8 mouse cellular contexts compared by ENCODE assay signal in the genomic region with DNA sequence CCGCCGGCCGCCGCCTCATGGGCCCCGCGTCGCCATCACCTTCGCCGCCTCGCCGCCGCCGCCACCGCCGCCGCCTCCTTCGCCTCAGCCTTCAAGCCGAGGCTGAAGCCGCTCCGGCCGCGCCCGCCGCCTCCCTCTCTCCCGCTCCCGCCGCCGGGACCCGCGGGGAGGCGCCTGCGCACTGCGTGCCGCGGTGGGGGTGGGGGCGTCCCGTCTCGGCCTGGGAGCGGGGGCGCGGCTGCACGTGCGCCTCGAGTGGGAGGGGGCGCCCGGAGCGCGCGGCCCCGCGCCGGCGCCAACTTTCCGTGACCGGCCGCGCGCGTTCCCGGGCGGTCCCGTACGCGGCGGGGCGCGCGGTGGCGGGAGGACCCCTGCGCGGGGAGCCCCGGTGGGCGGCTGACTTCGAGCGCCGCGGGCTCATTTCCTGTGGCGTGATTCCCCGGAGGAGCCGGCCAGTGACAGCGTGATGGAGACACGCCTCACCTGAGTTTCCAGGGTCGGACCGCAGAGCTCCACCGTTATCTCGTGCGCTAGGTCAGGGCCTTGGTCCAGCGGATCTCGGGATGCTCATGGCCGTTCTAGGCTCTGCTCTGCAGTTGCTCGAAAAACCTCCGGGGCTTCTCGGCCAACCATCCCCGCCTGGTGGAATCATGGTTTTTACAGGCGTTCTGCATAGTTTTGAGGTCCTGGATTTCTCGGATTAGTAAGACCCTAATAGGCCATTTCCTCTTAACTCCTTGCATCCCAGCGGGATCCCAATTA. TPM values are rescaled to one million over a fixed set of nuclear protein-coding genes. Genes with fewer than 3 reads are reported as not detected.
DNase-seq lines count a peak whose midpoint lies in the region; ATAC-seq and TF ChIP-seq lines count a peak whose summit lies in the region.

A gene (minus strand): TSS at position 680 of the 762 bp plus-strand sequence.

- peaks cover 20% of the 10 kb centered on the region for H3K27me3 ChIP-seq in spleen, adult 2 months (ENCODE audit: control insufficient read depth, insufficient read depth, low read length)
- peaks cover 61% of the 10 kb centered on the region for H3K27me3 ChIP-seq in liver, embryonic 14.5 days (ENCODE audit: control insufficient read depth, insufficient read depth, low read length)
- H3K27me3 ChIP-seq in neural tube, embryonic 15.5 days (replicated peaks): 0 out of 2 replicates have a peak, but pooled peaks cover 4% of the 10 kb centered on the region

- H3K9me3 ChIP-seq in liver, embryonic 14.5 days (ENCODE audit: control insufficient read depth, low read length): no peaks in the 10 kb centered on the region
- no peaks in the 10 kb centered on the region for H3K9me3 ChIP-seq in neural tube, embryonic 15.5 days (replicated peaks)

- H3K4me2 ChIP-seq in liver, embryonic 14.5 days (ENCODE audit: low read depth): peak within 1 kb of the TSS; percentile 57
- peak within 1 kb of the TSS; percentile 93 for H3K4me2 ChIP-seq in neural tube, embryonic 15.5 days

- TF ChIP-seq POLR2A in spleen, adult 2 months (IDR thresholded peaks at IDR 0.05; ENCODE audit: low read depth, low read length): no peak

- 1% methylated on average over 91 of the region's 97 CpGs for WGBS in spleen, adult 2 months
- WGBS in liver, embryonic 14.5 days (ENCODE audit: insufficient replicate concordance): under 1% methylated on average over 64 of the region's 97 CpGs
- under 1% methylated on average over 71 of the region's 97 CpGs for WGBS in neural tube, embryonic 15.5 days

- no peak for ATAC-seq in liver, embryonic 14.5 days (ENCODE audit: insufficient read depth)
- peak; percentile 88 for ATAC-seq in neural tube, embryonic 15.5 days (ENCODE audit: low FRiP score)

- no peak for DNase-seq in spleen, adult 2 months (ENCODE audit: low read depth in 1 of 2, low spot score in 2 of 2)
- no peak for DNase-seq in spleen, postnatal 14 days (ENCODE audit: low spot score in 2 of 2)
- peak; percentile 55 for DNase-seq in embryo, embryonic 11.5 days (ENCODE audit: low read depth, low spot score)
- peak; percentile 70 to 80 for DNase-seq in heart, adult 18-20 months
- DNase-seq in kidney, adult 11 months: peak; percentile 26
- no peak for DNase-seq in liver, embryonic 14.5 days (ENCODE audit: low read depth in 3 of 3, low spot score in 3 of 3)
- peak; percentile 57 for DNase-seq in urinary bladder, postnatal 25 days (ENCODE audit: low spot score)

- no peak within 1 kb of the TSS for H3K27ac ChIP-seq in spleen, adult 2 months (ENCODE audit: insufficient read depth, low read length)
- no peak within 1 kb of the TSS for H3K27ac ChIP-seq in liver, embryonic 14.5 days
- peak within 1 kb of the TSS; percentile 92 for H3K27ac ChIP-seq in neural tube, embryonic 15.5 days (replicated peaks)

- TF ChIP-seq CTCF in spleen, adult 2 months (IDR thresholded peaks at IDR 0.05; ENCODE audit: extremely low read depth, insufficient read depth, insufficient read length, insufficient replicate concordance): no peak
- TF ChIP-seq CTCF in liver, embryonic 14.5 days (IDR thresholded peaks at IDR 0.05; ENCODE audit: low read depth): no peak

- H3K36me3 ChIP-seq in spleen, adult 2 months (ENCODE audit: control insufficient read depth, insufficient read depth, low read length): no peaks in the 10 kb centered on the region
- no peaks in the 10 kb centered on the region for H3K36me3 ChIP-seq in liver, embryonic 14.5 days (replicated peaks; ENCODE audit: control insufficient read depth, insufficient read depth, low read depth)
- no peaks in the 10 kb centered on the region for H3K36me3 ChIP-seq in neural tube, embryonic 15.5 days

- no peak for TF ChIP-seq EP300 in liver, embryonic 14.5 days (IDR thresholded peaks at IDR 0.05; ENCODE audit: low read depth)

- H3K4me3 ChIP-seq in spleen, adult 2 months (ENCODE audit: extremely low read depth, insufficient read depth, insufficient read length): peak within 1 kb of the TSS; percentile 42; the same call in 1 of the 2 replicates
- peak within 1 kb of the TSS; percentile 21 to 44; a peak in 3 of 4 replicates for H3K4me3 ChIP-seq in liver, embryonic 14.5 days (ENCODE audit: insufficient read depth in 1 of 2, low read depth in 2 of 2, low read length in 2 of 2)
- peak within 1 kb of the TSS; percentile 82 for H3K4me3 ChIP-seq in neural tube, embryonic 15.5 days (replicated peaks)

- H3K4me1 ChIP-seq in spleen, adult 2 months (ENCODE audit: control insufficient read depth, insufficient read depth, insufficient read length): peaks cover 3% of the 10 kb centered on the region
- H3K4me1 ChIP-seq in liver, embryonic 14.5 days (replicated peaks; ENCODE audit: control insufficient read depth in 2 of 2, insufficient read depth in 2 of 2, low read length in 1 of 2): no peaks in the 10 kb centered on the region
- peaks cover 32% of the 10 kb centered on the region for H3K4me1 ChIP-seq in neural tube, embryonic 15.5 days

- H3K9ac ChIP-seq in liver, embryonic 14.5 days (replicated peaks): no peak within 1 kb of the TSS
- H3K9ac ChIP-seq in neural tube, embryonic 15.5 days (replicated peaks): peak within 1 kb of the TSS; percentile 79

RNA-seq across cellular contexts. Expression of the gene that starts here (rescaled TPM):
- polyA plus RNA-seq in spleen, adult 2 months (2012; rRNA removed): 0.87 and 0.96 TPM in 2 replicates
- total RNA-seq in heart, adult 18-20 months (2021): 10 to 100 TPM; 17.2 to 18.2 TPM
- polyA plus RNA-seq in liver, embryonic 14.5 days (2012; rRNA removed): 1.2 and 1.7 TPM in 2 replicates
- 1.1 and 1.5 TPM in 2 replicates for polyA plus RNA-seq in liver, embryonic 14.5 days (2014; fragmentation: Nextera tagmentation; extraction: Ambion mirVana)
- polyA plus RNA-seq in neural tube, embryonic 15.5 days (2015; fragmentation: Nextera tagmentation; extraction: Ambion mirVana): 31.9 and 32.8 TPM in 2 replicates

Comparison
In these comparisons a context has a peak if more than half of its experiments do, and no peak if none do; other contexts are left out.
1. RNA of the gene that starts here (polyA plus RNA-seq): 31.9 to 32.8 TPM in neural tube, embryonic 15.5 days; 1.1 to 1.7 TPM in liver, embryonic 14.5 days and 0.87 to 0.96 TPM in spleen, adult 2 months; every median in the first group is over 10 times any median in the second.
2. DNase-seq: peak in embryo, embryonic 11.5 days (single experiment), heart, adult 18-20 months (2 of 2), kidney, adult 11 months (single experiment) and urinary bladder, postnatal 25 days (single experiment); none in spleen, adult 2 months (0 of 2), spleen, postnatal 14 days (0 of 2) and liver, embryonic 14.5 days (0 of 3).
3. Peak in every context shown above with its lines, with median percentiles within 50 percentile points of each other: H3K4me3 ChIP-seq.